Mouse (Mus musculus): ENCODE results near the gene Hspa1l. TPM values are rescaled to one million over a fixed set of nuclear protein-coding genes. Genes with fewer than 3 reads are reported as not detected.
A peak's percentile ranks its signal among the peaks of the same experiment; 100 is the strongest.

Hspa1l gene
- polyA plus RNA-seq, 1 experiment from 2014 or later: 0.57 TPM

GRCm38 (mm10) chr17:34949553-34949969, 22.9 kb upstream of the Hspa1l start:
- no peaks in the 10 kb centered on the region for H3K27me3 ChIP-seq (replicated peaks; ENCODE audit: control insufficient read depth, insufficient read depth, low read length)
- H3K9me3 ChIP-seq (ENCODE audit: control insufficient read depth, low read length): no peaks in the 10 kb centered on the region
- H3K4me3 ChIP-seq (ENCODE audit: low read length): peak overlapping the region; percentile 6; the same call in 1 of the 2 replicates
- H3K36me3 ChIP-seq (ENCODE audit: control insufficient read depth, insufficient read depth, low read length): peaks cover 7% of the 10 kb centered on the region
- H3K9ac ChIP-seq (ENCODE audit: low read depth, low read length): peak overlapping the region; percentile 60
- 36% methylated on average over 4 of the region's 4 CpGs for WGBS
- H3K27ac ChIP-seq (ENCODE audit: low read length): peak overlapping the region; percentile 97
- H3K4me1 ChIP-seq (ENCODE audit: control insufficient read depth, insufficient read depth, low read length): peaks cover 22% of the 10 kb centered on the region
- ATAC-seq: no peak
- peak overlapping the region; percentile 57 for H3K4me2 ChIP-seq (ENCODE audit: low read depth, low read length)

- Histone ChIP-seq H3K27ac (ENCODE audit: low read length) (peak overlapping the region; percentile 97), H3K9ac (ENCODE audit: low read depth, low read length) (peak overlapping the region; percentile 99), H3K27me3 (replicated peaks; ENCODE audit: control insufficient read depth, insufficient read depth, low read length) (no peaks in the 10 kb centered on the region; the same call in 1 of the 2 replicates), H3K9me3 (ENCODE audit: control insufficient read depth, low read length) (no peaks in the 10 kb centered on the region), H3K4me2 (ENCODE audit: low read depth, low read length) (peak overlapping the region; percentile 57), H3K36me3 (ENCODE audit: control insufficient read depth, insufficient read depth, low read length) (peaks cover 7% of the 10 kb centered on the region), H3K4me3 (ENCODE audit: low read length) (peak overlapping the region; percentile 96), H3K4me1 (ENCODE audit: control insufficient read depth, insufficient read depth, low read length) (peaks cover 20% of the 10 kb centered on the region)
- WGBS: 23% methylated on average over 10 of the region's 10 CpGs
- peak; percentile 74 for ATAC-seq
These were observed 21.7 kb upstream of the Hspa1l start for GRCm38 (mm10) chr17:34950514-34951455.

GRCm38 (mm10) chr17:34951636-34952377, 20.7 kb upstream of the Hspa1l start:
- Histone ChIP-seq H3K27ac (ENCODE audit: low read length) (peak overlapping the region; percentile 97), H3K4me3 (ENCODE audit: low read length) (peak overlapping the region; percentile 96), H3K4me2 (ENCODE audit: low read depth, low read length) (peak overlapping the region; percentile 57), H3K4me1 (ENCODE audit: control insufficient read depth, insufficient read depth, low read length) (peaks cover 19% of the 10 kb centered on the region; the same call in 1 of the 2 replicates), H3K36me3 (ENCODE audit: control insufficient read depth, insufficient read depth, low read length) (peaks cover 7% of the 10 kb centered on the region), H3K9me3 (ENCODE audit: control insufficient read depth, low read length) (no peaks in the 10 kb centered on the region), H3K27me3 (replicated peaks; ENCODE audit: control insufficient read depth, insufficient read depth, low read length) (no peaks in the 10 kb centered on the region; the same call in 1 of the 2 replicates), H3K9ac (ENCODE audit: low read depth, low read length) (peak overlapping the region; percentile 99)
- under 1% methylated on average over 29 of the region's 29 CpGs for WGBS
- ATAC-seq: peak; percentile 24

GRCm38 (mm10) chr17:34952378-34953040, 20.0 kb upstream of the Hspa1l start:
- under 1% methylated on average over 23 of the region's 23 CpGs for WGBS

GRCm38 (mm10) chr17:34953258-34953657, 19.2 kb upstream of the Hspa1l start:
- Histone ChIP-seq H3K4me1 (ENCODE audit: control insufficient read depth, insufficient read depth, low read length) (peaks cover 19% of the 10 kb centered on the region; the same call in 1 of the 2 replicates), H3K9me3 (ENCODE audit: control insufficient read depth, low read length) (no peaks in the 10 kb centered on the region), H3K9ac (ENCODE audit: low read depth, low read length) (0 out of 2 replicates have a peak overlapping the region, but pooled peaks have one; percentile 99), H3K4me3 (ENCODE audit: low read length) (peak overlapping the region; percentile 96; the same call in 1 of the 2 replicates), H3K36me3 (ENCODE audit: control insufficient read depth, insufficient read depth, low read length) (peaks cover 7% of the 10 kb centered on the region), H3K27ac (ENCODE audit: low read length) (no peak overlapping the region), H3K4me2 (ENCODE audit: low read depth, low read length) (peak overlapping the region; percentile 57; the same call in 1 of the 2 replicates), H3K27me3 (replicated peaks; ENCODE audit: control insufficient read depth, insufficient read depth, low read length) (no peaks in the 10 kb centered on the region; the same call in 1 of the 2 replicates)
- ATAC-seq: no peak
- WGBS: 86% methylated on average over 3 of the region's 3 CpGs

More at GRCm38 (mm10) chr17:34952378-34953040, 20.0 kb upstream of the Hspa1l start:
- peak overlapping the region; percentile 57 for H3K4me2 ChIP-seq (ENCODE audit: low read depth, low read length)
- peak overlapping the region; percentile 96 for H3K4me3 ChIP-seq (ENCODE audit: low read length)
- H3K9ac ChIP-seq (ENCODE audit: low read depth, low read length): peak overlapping the region; percentile 99
- peak; percentile 65 for ATAC-seq
- peaks cover 7% of the 10 kb centered on the region for H3K36me3 ChIP-seq (ENCODE audit: control insufficient read depth, insufficient read depth, low read length)
- peaks cover 19% of the 10 kb centered on the region; the same call in 1 of the 2 replicates for H3K4me1 ChIP-seq (ENCODE audit: control insufficient read depth, insufficient read depth, low read length)
- no peaks in the 10 kb centered on the region; the same call in 1 of the 2 replicates for H3K27me3 ChIP-seq (replicated peaks; ENCODE audit: control insufficient read depth, insufficient read depth, low read length)
- no peaks in the 10 kb centered on the region for H3K9me3 ChIP-seq (ENCODE audit: control insufficient read depth, low read length)
- H3K27ac ChIP-seq (ENCODE audit: low read length): peak overlapping the region; percentile 97

- 96% methylated on average over 4 of the region's 4 CpGs for WGBS
- H3K9me3 ChIP-seq (ENCODE audit: control insufficient read depth, low read length): no peaks in the 10 kb centered on the region
- no peak overlapping the region for H3K27ac ChIP-seq (ENCODE audit: low read length)
- H3K4me2 ChIP-seq (ENCODE audit: low read depth, low read length): no peak overlapping the region
- ATAC-seq: no peak
- no peak overlapping the region for H3K4me3 ChIP-seq (ENCODE audit: low read length)
- H3K27me3 ChIP-seq (replicated peaks; ENCODE audit: control insufficient read depth, insufficient read depth, low read length): no peaks in the 10 kb centered on the region; the same call in 1 of the 2 replicates
- no peak overlapping the region for H3K9ac ChIP-seq (ENCODE audit: low read depth, low read length)
- H3K36me3 ChIP-seq (ENCODE audit: control insufficient read depth, insufficient read depth, low read length): peaks cover 7% of the 10 kb centered on the region
- H3K4me1 ChIP-seq (ENCODE audit: control insufficient read depth, insufficient read depth, low read length): peaks cover 19% of the 10 kb centered on the region; the same call in 1 of the 2 replicates
These were observed 18.6 kb upstream of the Hspa1l start for GRCm38 (mm10) chr17:34953904-34954303.

- Histone ChIP-seq H3K9ac (ENCODE audit: low read depth, low read length) (no peak overlapping the region), H3K27me3 (replicated peaks; ENCODE audit: control insufficient read depth, insufficient read depth, low read length) (no peaks in the 10 kb centered on the region; the same call in 1 of the 2 replicates), H3K36me3 (ENCODE audit: control insufficient read depth, insufficient read depth, low read length) (peaks cover 4% of the 10 kb centered on the region), H3K4me2 (ENCODE audit: low read depth, low read length) (no peak overlapping the region), H3K4me3 (ENCODE audit: low read length) (no peak overlapping the region), H3K9me3 (ENCODE audit: control insufficient read depth, low read length) (no peaks in the 10 kb centered on the region), H3K27ac (ENCODE audit: low read length) (no peak overlapping the region), H3K4me1 (ENCODE audit: control insufficient read depth, insufficient read depth, low read length) (peaks cover 15% of the 10 kb centered on the region; the same call in 1 of the 2 replicates)
- no peak for ATAC-seq
- 94% methylated on average over 4 of the region's 4 CpGs for WGBS
These were observed 17.7 kb upstream of the Hspa1l start for GRCm38 (mm10) chr17:34954831-34955230.

GRCm38 (mm10) chr17:34955884-34956283, 16.6 kb upstream of the Hspa1l start:
- WGBS: 82% methylated on average over 3 of the region's 3 CpGs

More at GRCm38 (mm10) chr17:34955884-34956283, 16.6 kb upstream of the Hspa1l start:
- Histone ChIP-seq H3K36me3 (ENCODE audit: control insufficient read depth, insufficient read depth, low read length) (peaks cover under 1% of the 10 kb centered on the region; the same call in 1 of the 2 replicates), H3K4me1 (ENCODE audit: control insufficient read depth, insufficient read depth, low read length) (peaks cover 9% of the 10 kb centered on the region; the same call in 1 of the 2 replicates), H3K9me3 (ENCODE audit: control insufficient read depth, low read length) (no peaks in the 10 kb centered on the region), H3K4me2 (ENCODE audit: low read depth, low read length) (no peak overlapping the region), H3K27ac (ENCODE audit: low read length) (no peak overlapping the region), H3K9ac (ENCODE audit: low read depth, low read length) (no peak overlapping the region), H3K4me3 (ENCODE audit: low read length) (no peak overlapping the region), H3K27me3 (replicated peaks; ENCODE audit: control insufficient read depth, insufficient read depth, low read length) (no peaks in the 10 kb centered on the region; the same call in 1 of the 2 replicates)
- ATAC-seq: no peak

All from intestine, embryonic 16.5 days (tissue).